ENCODE assay signal across 10 mouse cellular contexts in the genomic region with DNA sequence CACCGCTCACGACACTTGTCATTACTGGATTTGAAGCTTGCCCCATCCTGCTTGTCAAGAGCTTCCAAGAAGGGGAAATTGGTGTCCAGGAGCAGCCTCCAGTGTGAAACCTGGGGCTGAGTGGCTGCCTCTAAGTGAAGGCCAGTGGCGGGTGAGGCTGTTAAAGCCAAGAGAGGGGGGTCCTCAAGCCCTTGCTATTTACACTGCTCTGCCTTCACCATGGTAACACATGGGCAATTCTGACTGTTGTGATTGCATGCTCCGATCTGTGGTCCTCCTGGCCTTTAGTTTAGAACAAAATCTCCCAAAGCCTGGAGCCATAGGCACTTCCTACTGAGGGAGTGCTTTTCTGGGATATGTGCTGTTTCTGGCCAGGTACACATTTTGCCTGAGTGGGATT.
DNase-seq lines count a peak whose midpoint lies in the region; ATAC-seq and TF ChIP-seq lines count a peak whose summit lies in the region.
"Had no signal": no experiment of that assay in that cellular context is flagged by ENCODE, and none has a peak within 500 bp of the region (broad histone marks: within the 10 kb centered on the region; RNA-seq: fewer than 3 reads in every experiment).

No protein-coding gene starts in this region.

- no peak overlapping the region for H3K4me3 ChIP-seq in stomach, embryonic 16.5 days (replicated peaks; ENCODE audit: low read length)
- no peak overlapping the region for H3K4me3 ChIP-seq in stomach, postnatal 0 days (ENCODE audit: low read depth, low read length)
- H3K4me3 ChIP-seq in hindbrain, embryonic 10.5 days = no peak overlapping the region
- no peak overlapping the region for H3K4me3 ChIP-seq in midbrain, embryonic 14.5 days (replicated peaks; ENCODE audit: low read depth, low read length)
- H3K4me3 ChIP-seq: limb, embryonic 12.5 days had no signal

- H3K27me3 ChIP-seq in stomach, embryonic 16.5 days (ENCODE audit: control insufficient read depth, insufficient read depth, low read length) = no peaks in the 10 kb centered on the region
- no peaks in the 10 kb centered on the region for H3K27me3 ChIP-seq in stomach, postnatal 0 days (ENCODE audit: control insufficient read depth, insufficient read depth, low read length)
- no peaks in the 10 kb centered on the region for H3K27me3 ChIP-seq in hindbrain, embryonic 10.5 days (ENCODE audit: insufficient read depth, poor library complexity, severe bottlenecking)
- H3K27me3 ChIP-seq in midbrain, embryonic 14.5 days (ENCODE audit: control insufficient read depth, insufficient read depth, low read length) = no peaks in the 10 kb centered on the region
- H3K27me3 ChIP-seq: limb, embryonic 12.5 days had no signal

- H3K9ac ChIP-seq in stomach, embryonic 16.5 days (ENCODE audit: low read length) = no peak overlapping the region
- no peak overlapping the region for H3K9ac ChIP-seq in stomach, postnatal 0 days (ENCODE audit: low read length)
- H3K9ac ChIP-seq in midbrain, embryonic 14.5 days (replicated peaks; ENCODE audit: low read length) = no peak overlapping the region
- H3K9ac ChIP-seq: limb, embryonic 12.5 days had no signal

- no peak for TF ChIP-seq EP300 in stomach, postnatal 0 days (optimal IDR thresholded peaks at IDR 0.05)

- H3K4me2 ChIP-seq in stomach, embryonic 16.5 days (ENCODE audit: low read depth, low read length) = no peak overlapping the region
- H3K4me2 ChIP-seq in stomach, postnatal 0 days (replicated peaks; ENCODE audit: low read depth) = no peak overlapping the region
- H3K4me2 ChIP-seq in midbrain, embryonic 14.5 days (ENCODE audit: low read length) = no peak overlapping the region
- H3K4me2 ChIP-seq: limb, embryonic 12.5 days had no signal

- no peak for DNase-seq in stomach, postnatal 0 days (ENCODE audit: low spot score)
- peak; percentile 45 for DNase-seq in hindbrain, embryonic 10.5 days (ENCODE audit: low spot score)
- DNase-seq in midbrain, embryonic 14.5 days = peak; percentile 40
- DNase-seq in cerebellum, postnatal 25 days = no peak
- DNase-seq in frontal cortex, postnatal 36 days (ENCODE audit: low spot score in 2 of 2) = no peak
- no peak for DNase-seq in right cerebral cortex, postnatal 4 days
- DNase-seq in urinary bladder, postnatal 10 days (ENCODE audit: low spot score) = no peak
- DNase-seq: right cerebral cortex, postnatal 25 days had no signal

- TF ChIP-seq CTCF in stomach, postnatal 0 days (IDR thresholded peaks at IDR 0.05; ENCODE audit: low read depth) = no peak

- no peak for ATAC-seq in stomach, embryonic 16.5 days (ENCODE audit: insufficient read depth, low FRiP score)
- ATAC-seq in stomach, postnatal 0 days (ENCODE audit: low FRiP score, low TSS enrichment) = no peak
- peak; percentile 44; the same call in 1 of the 2 replicates for ATAC-seq in midbrain, embryonic 14.5 days (ENCODE audit: low FRiP score, low TSS enrichment)

- peaks cover 15% of the 10 kb centered on the region for H3K4me1 ChIP-seq in stomach, embryonic 16.5 days (ENCODE audit: control insufficient read depth, insufficient read depth, low read length)
- H3K4me1 ChIP-seq in stomach, postnatal 0 days (replicated peaks; ENCODE audit: control insufficient read depth, insufficient read depth) = no peaks in the 10 kb centered on the region
- peaks cover 56% of the 10 kb centered on the region for H3K4me1 ChIP-seq in hindbrain, embryonic 10.5 days (replicated peaks)
- peaks cover 23% of the 10 kb centered on the region for H3K4me1 ChIP-seq in midbrain, embryonic 14.5 days (ENCODE audit: control insufficient read depth, insufficient read depth, low read length)

- 40% methylated on average over 4 of the region's 4 CpGs for WGBS in stomach, embryonic 16.5 days
- WGBS in stomach, postnatal 0 days = 40% methylated on average over 4 of the region's 4 CpGs
- WGBS in hindbrain, embryonic 10.5 days = 27% methylated on average over 4 of the region's 4 CpGs
- 20% methylated on average over 4 of the region's 4 CpGs for WGBS in midbrain, embryonic 14.5 days

- peak overlapping the region; percentile 8; the same call in 1 of the 2 replicates for H3K27ac ChIP-seq in stomach, embryonic 16.5 days (ENCODE audit: low read length)
- no peak overlapping the region for H3K27ac ChIP-seq in stomach, postnatal 0 days (replicated peaks)
- peak overlapping the region; percentile 78 for H3K27ac ChIP-seq in hindbrain, embryonic 10.5 days
- H3K27ac ChIP-seq in midbrain, embryonic 14.5 days (replicated peaks; ENCODE audit: low read depth, low read length) = no peak overlapping the region
- H3K27ac ChIP-seq: limb, embryonic 12.5 days had no signal

- no peaks in the 10 kb centered on the region for H3K36me3 ChIP-seq in stomach, embryonic 16.5 days (ENCODE audit: control insufficient read depth, insufficient read depth, low read length)
- no peaks in the 10 kb centered on the region for H3K36me3 ChIP-seq in stomach, postnatal 0 days (ENCODE audit: control insufficient read depth, insufficient read depth, low read length)
- H3K36me3 ChIP-seq in hindbrain, embryonic 10.5 days = no peaks in the 10 kb centered on the region
- H3K36me3 ChIP-seq in midbrain, embryonic 14.5 days (ENCODE audit: control insufficient read depth, insufficient read depth, low read length) = no peaks in the 10 kb centered on the region
- H3K36me3 ChIP-seq: limb, embryonic 12.5 days had no signal

- H3K9me3 ChIP-seq in stomach, embryonic 16.5 days (replicated peaks; ENCODE audit: control insufficient read depth, low read length) = no peaks in the 10 kb centered on the region
- H3K9me3 ChIP-seq in stomach, postnatal 0 days (ENCODE audit: control insufficient read depth, low read length) = no peaks in the 10 kb centered on the region
- H3K9me3 ChIP-seq in hindbrain, embryonic 10.5 days = no peaks in the 10 kb centered on the region
- no peaks in the 10 kb centered on the region for H3K9me3 ChIP-seq in midbrain, embryonic 14.5 days (ENCODE audit: control insufficient read depth, low read length)
- H3K9me3 ChIP-seq: limb, embryonic 12.5 days had no signal

Comparison
In these comparisons a context has a peak if more than half of its experiments do, and no peak if none do; other contexts are left out.
1. H3K27ac ChIP-seq: peak in stomach, embryonic 16.5 days (single experiment) and hindbrain, embryonic 10.5 days (single experiment); none in stomach, postnatal 0 days (single experiment) and midbrain, embryonic 14.5 days (single experiment).
2. DNase-seq: peak in hindbrain, embryonic 10.5 days (single experiment) and midbrain, embryonic 14.5 days (single experiment); none in stomach, postnatal 0 days (single experiment), cerebellum, postnatal 25 days (0 of 2), frontal cortex, postnatal 36 days (0 of 2), right cerebral cortex, postnatal 4 days (single experiment) and urinary bladder, postnatal 10 days (single experiment).